Mouse (Mus musculus): ENCODE data around the gene Prr12. TPM values are rescaled to one million over a fixed set of nuclear protein-coding genes. Genes with fewer than 3 reads are reported as not detected.
"Not testable (repeated sequence)": the region's sequence is repeated elsewhere in the genome, so short reads cannot be mapped to it uniquely, and the experiment has no call there.

Gene Prr12
- polyA plus RNA-seq, 1 experiment from 2014 or later, result 13.4 TPM

DNA sequence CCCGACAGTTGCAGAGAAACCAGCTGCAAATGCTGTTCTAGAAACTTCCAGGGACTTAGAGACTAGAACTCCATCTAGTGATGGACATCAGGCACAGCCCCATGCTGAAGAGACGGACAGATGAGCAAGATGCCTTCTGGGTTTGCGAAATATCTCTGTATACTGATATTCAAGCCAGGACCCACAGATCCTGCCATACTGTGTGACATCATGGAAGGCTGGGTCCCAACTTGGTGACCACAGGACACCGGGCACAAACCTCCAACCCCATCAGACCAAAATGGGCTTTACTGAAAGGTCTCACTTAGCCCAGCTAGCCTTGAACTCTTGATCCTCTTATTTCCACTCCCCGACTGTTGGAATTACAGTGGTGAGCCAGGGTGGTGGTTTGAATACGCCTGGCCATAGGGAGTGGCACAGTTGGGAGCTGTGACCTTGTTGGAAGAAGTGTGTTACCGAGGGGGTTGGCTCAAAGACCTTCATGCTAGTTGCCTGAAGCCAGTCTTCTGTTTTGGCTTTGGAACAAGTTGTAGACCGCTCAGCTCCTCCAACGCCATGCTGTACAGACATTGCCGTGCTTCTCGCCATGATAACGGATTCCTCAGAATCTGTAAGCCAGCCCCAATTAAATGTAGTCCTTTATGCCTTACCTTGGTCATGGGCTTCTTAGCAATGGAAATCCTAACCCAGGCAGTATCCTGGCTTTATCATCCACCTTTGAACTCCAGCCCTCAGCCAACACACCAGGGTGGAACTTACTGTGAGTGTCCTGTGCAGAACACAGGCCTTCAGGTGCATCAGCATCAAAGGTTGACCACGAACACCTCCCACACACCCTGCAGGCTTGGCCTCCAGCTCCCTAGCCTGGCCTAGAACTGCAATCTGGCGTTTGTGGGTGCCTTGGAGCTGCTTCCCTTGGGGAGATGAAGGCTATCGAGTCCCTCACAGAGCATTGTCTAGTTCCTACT lies 28.1 kb downstream of the Prr12 start:
- Histone ChIP-seq H3K27ac (ENCODE audit: low read depth, low read length) (no peak overlapping the region), H3K9ac (ENCODE audit: low read depth, low read length) (no peak overlapping the region)

DNA sequence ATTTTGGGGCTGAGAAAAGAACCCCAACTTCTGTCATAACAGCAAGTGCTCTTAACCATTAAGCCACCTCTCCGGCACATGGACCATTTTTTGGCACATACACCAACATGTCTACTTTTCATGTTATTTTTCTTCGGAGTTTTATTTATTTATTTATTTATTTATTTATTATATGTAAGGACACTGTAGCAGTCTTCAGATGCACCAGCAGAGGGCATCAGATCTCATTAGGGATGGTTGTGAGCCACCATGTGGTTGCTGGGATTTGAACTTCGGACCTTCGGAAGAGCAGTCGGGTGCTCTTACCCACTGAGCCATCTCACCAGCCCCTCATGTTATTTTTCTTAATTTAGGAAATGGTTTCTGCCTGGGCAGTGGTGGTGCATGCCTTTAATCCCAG lies 29.0 kb downstream of the Prr12 start:
- 76% methylated on average over 5 of the region's 5 CpGs for WGBS
- H3K9ac ChIP-seq (ENCODE audit: low read depth, low read length); H3K4me1 ChIP-seq (ENCODE audit: control insufficient read depth, insufficient read depth, low read depth, low read length); H3K27me3 ChIP-seq (replicated peaks; ENCODE audit: control insufficient read depth, insufficient read depth, low read length); H3K9me3 ChIP-seq (ENCODE audit: control insufficient read depth, low read length); ATAC-seq; H3K27ac ChIP-seq (ENCODE audit: low read depth, low read length); H3K4me2 ChIP-seq (ENCODE audit: low read length); H3K4me3 ChIP-seq (ENCODE audit: low read length): not testable (repeated sequence)
- peaks cover 16% of the 10 kb centered on the region for H3K36me3 ChIP-seq (ENCODE audit: control insufficient read depth, insufficient read depth, low read length)

More for the DNA sequence above, 28.1 kb downstream of the Prr12 start:
- ATAC-seq, result no peak
- Histone ChIP-seq H3K4me1 (ENCODE audit: control insufficient read depth, insufficient read depth, low read depth, low read length) (peaks cover 2% of the 10 kb centered on the region; the same call in 1 of the 2 replicates), H3K27me3 (replicated peaks; ENCODE audit: control insufficient read depth, insufficient read depth, low read length) (no peaks in the 10 kb centered on the region), H3K4me3 (ENCODE audit: low read length) (no peak overlapping the region), H3K36me3 (ENCODE audit: control insufficient read depth, insufficient read depth, low read length) (peaks cover 21% of the 10 kb centered on the region), H3K4me2 (ENCODE audit: low read length) (no peak overlapping the region), H3K9me3 (ENCODE audit: control insufficient read depth, low read length) (no peaks in the 10 kb centered on the region)
- WGBS, result 88% methylated on average over 15 of the region's 15 CpGs

DNA sequence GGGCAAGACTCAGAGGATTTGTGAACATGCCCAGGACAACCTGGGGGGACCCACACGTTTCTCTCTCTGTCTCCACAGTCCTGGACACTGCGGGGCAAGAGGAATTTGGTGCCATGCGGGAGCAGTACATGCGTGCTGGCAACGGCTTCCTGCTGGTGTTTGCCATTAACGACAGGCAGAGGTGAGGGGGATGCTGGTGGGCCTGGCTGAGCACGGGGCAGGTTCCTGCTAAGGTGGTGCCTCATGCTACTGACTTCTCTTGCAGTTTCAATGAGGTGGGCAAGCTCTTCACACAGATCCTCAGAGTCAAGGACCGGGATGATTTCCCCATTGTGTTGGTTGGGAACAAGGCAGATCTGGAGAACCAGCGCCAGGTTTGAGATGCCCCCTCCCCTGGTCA lies 32.5 kb downstream of the Prr12 start:
- Histone ChIP-seq H3K36me3 (ENCODE audit: control insufficient read depth, insufficient read depth, low read length) (no peaks in the 10 kb centered on the region), H3K27ac (ENCODE audit: low read depth, low read length) (no peak overlapping the region), H3K27me3 (replicated peaks; ENCODE audit: control insufficient read depth, insufficient read depth, low read length) (no peaks in the 10 kb centered on the region), H3K4me1 (ENCODE audit: control insufficient read depth, insufficient read depth, low read depth, low read length) (peaks cover 10% of the 10 kb centered on the region), H3K9ac (ENCODE audit: low read depth, low read length) (no peak overlapping the region), H3K9me3 (ENCODE audit: control insufficient read depth, low read length) (no peaks in the 10 kb centered on the region), H3K4me2 (ENCODE audit: low read length) (no peak overlapping the region), H3K4me3 (ENCODE audit: low read length) (no peak overlapping the region)
- 74% methylated on average over 9 of the region's 9 CpGs for WGBS
- no peak for ATAC-seq

DNA sequence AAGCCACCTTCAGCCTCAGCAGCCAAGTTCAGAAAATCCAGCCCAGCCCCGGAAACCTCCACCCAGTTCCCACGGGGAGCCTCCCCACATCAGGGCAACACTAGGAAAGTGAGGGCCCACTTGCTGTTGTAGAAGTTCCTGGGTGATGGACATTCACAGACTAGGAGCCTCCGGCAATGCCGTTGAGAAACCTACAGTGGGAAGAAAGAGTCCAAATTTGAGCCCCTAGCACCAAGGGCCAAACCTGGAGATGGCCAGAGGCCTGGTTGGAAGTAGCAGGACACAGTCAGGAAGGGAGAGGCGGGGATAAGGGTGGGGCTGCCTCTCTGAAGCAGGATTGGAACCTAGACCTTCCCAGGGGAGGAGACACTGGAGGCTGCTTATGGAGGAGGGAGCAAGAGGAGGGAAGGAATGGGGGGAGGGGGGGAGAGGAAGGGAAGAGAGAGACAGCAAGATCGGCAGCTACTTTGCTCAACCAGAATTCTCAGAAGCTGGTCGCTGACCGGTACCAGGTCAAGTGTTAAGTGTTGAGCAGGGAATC lies 33.6 kb downstream of the Prr12 start:
- WGBS, result 48% methylated on average over 8 of the region's 8 CpGs

DNA sequence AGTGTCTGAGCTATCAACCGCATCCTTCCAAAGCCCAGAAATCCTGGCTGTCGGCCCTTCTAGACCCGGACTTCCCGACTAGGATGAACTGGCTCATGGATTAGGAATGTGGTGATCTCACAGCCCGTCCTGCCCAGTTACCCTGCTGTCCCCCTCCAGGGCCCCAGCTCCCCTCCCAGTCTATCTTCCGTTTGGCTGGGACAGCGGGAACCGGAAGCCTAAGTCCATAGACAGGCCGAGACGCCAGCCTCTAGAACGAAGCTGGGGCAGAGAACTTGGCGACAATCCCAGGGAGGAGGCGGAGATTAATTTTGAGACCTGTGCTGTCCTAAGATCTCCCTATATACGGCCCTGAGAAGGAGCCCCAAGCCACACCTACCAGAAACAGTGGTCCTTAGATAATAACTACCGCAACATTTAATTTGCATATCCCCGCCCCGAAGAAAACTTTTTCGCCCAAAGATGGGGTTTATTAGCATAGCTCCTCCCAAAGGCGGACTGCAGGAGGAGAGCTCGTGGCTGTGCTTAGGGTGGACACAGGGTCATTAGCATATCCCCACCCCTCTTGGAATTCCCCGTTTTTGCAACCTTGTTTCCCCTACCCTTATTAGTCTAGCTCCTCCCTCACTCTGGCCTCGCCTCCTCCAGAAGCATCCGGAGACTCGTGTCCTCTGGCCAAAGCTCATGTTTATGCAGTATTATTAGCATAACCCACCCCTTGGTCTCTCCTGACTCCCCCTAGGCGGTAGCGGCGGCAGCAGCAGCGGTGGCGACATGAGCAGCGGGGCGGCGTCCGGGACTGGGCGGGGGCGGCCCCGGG lies 35.2 kb downstream of the Prr12 start, which contains the start of gene Rras:
TSS of gene Rras (plus strand) at position 720 of the 820 bp plus-strand sequence.
- peak within 1 kb of the TSS; percentile 93 for H3K4me2 ChIP-seq (ENCODE audit: low read length)
- peaks cover 20% of the 10 kb centered on the region for H3K4me1 ChIP-seq (ENCODE audit: control insufficient read depth, insufficient read depth, low read depth, low read length)
- no peaks in the 10 kb centered on the region for H3K27me3 ChIP-seq (replicated peaks; ENCODE audit: control insufficient read depth, insufficient read depth, low read length)
- 1% methylated on average over 29 of the region's 36 CpGs for WGBS
- peaks cover 5% of the 10 kb centered on the region for H3K36me3 ChIP-seq (ENCODE audit: control insufficient read depth, insufficient read depth, low read length)
- H3K9me3 ChIP-seq (ENCODE audit: control insufficient read depth, low read length), result no peaks in the 10 kb centered on the region
- peak within 1 kb of the TSS; percentile 67 for H3K9ac ChIP-seq (ENCODE audit: low read depth, low read length)
- peak within 1 kb of the TSS; percentile 82 for H3K27ac ChIP-seq (ENCODE audit: low read depth, low read length)
- H3K4me3 ChIP-seq (ENCODE audit: low read length), result peak within 1 kb of the TSS; percentile 60
- ATAC-seq, result peak; percentile 85

More for the DNA sequence above, 33.6 kb downstream of the Prr12 start:
- Histone ChIP-seq H3K9me3 (ENCODE audit: control insufficient read depth, low read length) (no peaks in the 10 kb centered on the region), H3K9ac (ENCODE audit: low read depth, low read length) (peak overlapping the region; percentile 31; the same call in 1 of the 2 replicates), H3K4me2 (ENCODE audit: low read length) (peak overlapping the region; percentile 93), H3K36me3 (ENCODE audit: control insufficient read depth, insufficient read depth, low read length) (no peaks in the 10 kb centered on the region), H3K27me3 (replicated peaks; ENCODE audit: control insufficient read depth, insufficient read depth, low read length) (no peaks in the 10 kb centered on the region), H3K4me1 (ENCODE audit: control insufficient read depth, insufficient read depth, low read depth, low read length) (peaks cover 20% of the 10 kb centered on the region), H3K4me3 (ENCODE audit: low read length) (peak overlapping the region; percentile 2; the same call in 1 of the 2 replicates), H3K27ac (ENCODE audit: low read depth, low read length) (no peak overlapping the region)
- no peak for ATAC-seq

DNA sequence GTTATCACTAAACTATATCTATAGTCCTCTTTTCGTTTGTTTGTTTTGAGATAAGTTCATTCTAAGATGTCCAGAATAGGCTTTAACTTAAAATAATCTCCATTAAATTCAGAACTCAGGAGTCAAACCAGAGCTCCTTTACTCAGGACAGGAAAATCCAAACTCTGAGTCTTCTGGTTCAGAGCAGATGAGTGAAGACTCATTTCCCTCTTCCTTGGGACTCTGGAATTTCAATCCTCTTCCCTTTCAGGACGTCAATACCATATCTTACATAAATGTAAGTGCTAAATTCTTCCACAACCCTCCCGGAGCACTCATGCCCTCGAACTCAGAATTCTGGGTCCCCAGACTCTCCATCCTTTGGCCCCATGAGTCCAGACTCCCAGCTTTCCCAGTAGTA lies 35.9 kb downstream of the Prr12 start:
- 4% methylated on average over 4 of the region's 4 CpGs for WGBS
- peak overlapping the region; percentile 82 for H3K27ac ChIP-seq (ENCODE audit: low read depth, low read length)
- no peak; the same call in 1 of the 2 replicates for ATAC-seq
- peak overlapping the region; percentile 25 for H3K9ac ChIP-seq (ENCODE audit: low read depth, low read length)
- H3K36me3 ChIP-seq (ENCODE audit: control insufficient read depth, insufficient read depth, low read length), result peaks cover 10% of the 10 kb centered on the region
- peaks cover 20% of the 10 kb centered on the region for H3K4me1 ChIP-seq (ENCODE audit: control insufficient read depth, insufficient read depth, low read depth, low read length)
- H3K4me2 ChIP-seq (ENCODE audit: low read length), result peak overlapping the region; percentile 93
- H3K4me3 ChIP-seq (ENCODE audit: low read length), result peak overlapping the region; percentile 60
- no peaks in the 10 kb centered on the region for H3K9me3 ChIP-seq (ENCODE audit: control insufficient read depth, low read length)
- H3K27me3 ChIP-seq (replicated peaks; ENCODE audit: control insufficient read depth, insufficient read depth, low read length), result no peaks in the 10 kb centered on the region

DNA sequence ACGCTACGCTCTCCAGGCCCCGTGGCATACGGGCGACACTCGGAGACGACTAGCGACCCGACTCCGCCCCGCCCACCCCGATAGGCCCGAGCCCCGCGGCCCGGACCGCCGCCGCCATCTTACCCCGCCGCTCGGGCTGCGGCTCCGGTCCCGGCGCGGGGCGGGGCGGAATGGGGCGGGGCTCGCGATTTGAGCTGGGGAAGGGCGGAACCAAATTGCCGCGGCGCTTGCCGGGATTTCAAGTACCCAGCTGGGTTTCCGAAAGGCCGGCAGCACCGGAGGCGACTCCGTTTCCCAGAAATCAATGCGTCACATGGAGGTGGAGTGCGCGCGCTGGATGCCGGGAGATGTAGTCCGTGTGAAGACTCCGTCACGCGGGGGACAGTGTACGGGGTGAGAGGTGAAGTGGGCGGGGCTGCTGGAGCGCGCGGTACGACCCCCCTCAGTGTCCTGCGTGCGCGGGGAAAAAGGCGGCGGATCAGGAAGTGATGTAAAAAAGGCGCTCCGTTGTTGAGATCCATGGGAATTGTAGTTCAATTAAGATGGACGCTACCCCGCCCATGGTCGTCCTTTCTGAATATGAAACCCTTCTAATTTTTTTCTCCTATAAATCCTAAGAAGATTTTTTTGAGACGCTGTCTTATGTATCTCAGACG lies 36.6 kb downstream of the Prr12 start, which contains the start of gene Scaf1:
TSS of gene Scaf1 (minus strand) at position 407 of the 656 bp plus-strand sequence.
- peak within 1 kb of the TSS; percentile 60 for H3K4me3 ChIP-seq (ENCODE audit: low read length)
- peak; percentile 93 for ATAC-seq
- no peaks in the 10 kb centered on the region for H3K9me3 ChIP-seq (ENCODE audit: control insufficient read depth, low read length)
- H3K36me3 ChIP-seq (ENCODE audit: control insufficient read depth, insufficient read depth, low read length), result peaks cover 14% of the 10 kb centered on the region
- peaks cover 20% of the 10 kb centered on the region for H3K4me1 ChIP-seq (ENCODE audit: control insufficient read depth, insufficient read depth, low read depth, low read length)
- no peaks in the 10 kb centered on the region for H3K27me3 ChIP-seq (replicated peaks; ENCODE audit: control insufficient read depth, insufficient read depth, low read length)
- WGBS, result 1% methylated on average over 68 of the region's 69 CpGs
- peak within 1 kb of the TSS; percentile 82 for H3K9ac ChIP-seq (ENCODE audit: low read depth, low read length)
- peak within 1 kb of the TSS; percentile 82 for H3K27ac ChIP-seq (ENCODE audit: low read depth, low read length)
- H3K4me2 ChIP-seq (ENCODE audit: low read length), result peak within 1 kb of the TSS; percentile 93

DNA sequence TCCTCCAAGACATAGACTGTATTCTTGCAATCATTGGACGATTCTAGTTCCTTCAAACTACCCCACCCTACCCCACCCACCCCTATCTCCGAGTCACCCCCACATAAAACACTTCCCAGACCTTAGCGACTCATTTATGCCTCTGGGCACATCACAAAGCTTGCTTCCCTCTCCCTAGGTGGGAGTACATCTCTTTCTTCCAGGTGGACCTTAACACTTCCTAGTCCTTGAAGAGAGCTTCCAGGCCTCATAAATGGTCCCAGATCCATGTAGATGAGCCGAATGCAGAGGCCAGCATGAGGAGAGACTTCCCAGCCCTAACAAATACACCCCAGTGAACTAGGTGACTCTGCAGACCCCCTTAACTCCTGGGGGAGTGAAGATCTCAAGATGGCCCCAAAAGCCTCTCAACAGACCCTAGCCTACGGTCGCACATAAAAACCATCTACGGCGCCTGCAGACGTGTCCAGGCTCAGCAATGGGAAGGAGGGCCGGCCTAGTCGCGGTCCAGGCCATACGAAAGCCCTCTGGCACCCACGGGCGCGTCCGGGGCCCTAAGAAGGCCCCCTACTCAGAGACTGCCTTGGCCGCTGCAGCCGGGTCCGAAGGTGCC lies 37.2 kb downstream of the Prr12 start:
- Histone ChIP-seq H3K4me2 (ENCODE audit: low read length) (peak overlapping the region; percentile 60), H3K27ac (ENCODE audit: low read depth, low read length) (peak overlapping the region; percentile 78), H3K4me3 (ENCODE audit: low read length) (peak overlapping the region; percentile 60), H3K4me1 (ENCODE audit: control insufficient read depth, insufficient read depth, low read depth, low read length) (peaks cover 20% of the 10 kb centered on the region), H3K36me3 (ENCODE audit: control insufficient read depth, insufficient read depth, low read length) (peaks cover 15% of the 10 kb centered on the region), H3K9me3 (ENCODE audit: control insufficient read depth, low read length) (no peaks in the 10 kb centered on the region), H3K9ac (ENCODE audit: low read depth, low read length) (peak overlapping the region; percentile 82), H3K27me3 (replicated peaks; ENCODE audit: control insufficient read depth, insufficient read depth, low read length) (no peaks in the 10 kb centered on the region)
- WGBS, result 2% methylated on average over 20 of the region's 20 CpGs
- ATAC-seq, result no peak
